Mouse (Mus musculus) heart, postnatal 10 days (tissue): ENCODE results near the gene Trpd52l3. TPM values are rescaled to one million over a fixed set of nuclear protein-coding genes. Genes with fewer than 3 reads are reported as not detected.
A peak's percentile ranks its signal among the peaks of the same experiment; 100 is the strongest.

Source experiments
- DNase-seq, 2 experiments: peaks; one replicate each; pipeline ENCODE4 v3.0.0; 2021
- intact Hi-C: fragments of 180-260 bp; cut with DNase I; formaldehyde crosslinking; loops from one replicate; pipeline ENCODE4 v1.15.1; 2025
- total RNA-seq, 2 experiments: library from RNA; stranded (reverse); gene quantifications; 2 replicates each; pipeline ENCODE4 v1.2.3; 2021

The Trpd52l3 gene
- total RNA-seq, 2 experiments from 2014 or later: not detected

GRCm38 (mm10) chr19:30029002-30029710 is 25.6 kb downstream of the Trpd52l3 start:
- DNase-seq: no peak
- intact Hi-C loops: no loop called here

DNA sequence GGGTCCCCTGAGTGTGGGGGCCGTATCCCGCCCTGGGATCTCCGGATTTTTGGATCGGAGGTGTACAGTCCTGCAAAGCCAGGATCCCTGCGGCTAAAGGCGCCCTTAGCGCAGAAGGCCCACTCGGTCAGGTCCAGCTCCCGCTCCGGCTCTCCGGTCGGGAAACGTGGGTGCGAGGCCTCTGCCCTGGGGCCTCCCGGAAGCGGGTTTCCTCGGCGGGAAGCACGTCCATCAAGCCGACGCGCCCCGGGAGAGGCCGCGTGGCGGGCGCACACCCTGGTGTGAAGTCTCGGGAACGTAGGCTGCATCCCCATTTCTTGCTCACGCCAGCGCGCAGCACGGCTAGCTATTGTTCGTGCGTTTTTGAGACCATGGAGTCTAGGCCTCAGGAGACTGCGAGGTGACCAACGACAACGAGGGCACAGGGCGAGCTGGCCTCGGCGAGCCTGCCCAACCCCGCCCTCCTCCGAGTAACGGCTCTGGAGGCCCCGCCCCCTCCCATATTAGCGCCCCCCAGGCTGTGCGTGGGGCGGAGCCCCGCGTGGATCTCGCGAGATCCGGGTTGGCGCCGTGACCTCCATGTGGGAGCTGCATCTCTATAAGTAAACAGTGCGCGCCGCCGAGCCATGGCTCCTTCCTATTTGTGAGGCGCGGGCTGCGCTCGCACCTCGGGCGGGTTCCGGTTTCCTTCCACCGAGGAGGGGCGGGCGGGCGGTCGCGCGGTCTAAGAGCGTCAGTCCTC is 26.5 kb downstream of the Trpd52l3 start, which contains the start of gene Uhrf2:
TSS of gene Uhrf2 (plus strand) at position 620 of the 742 bp plus-strand sequence.
- intact Hi-C loops: loop anchor here (5.0 kb wide), 2 partner anchors 42 to 218 kb away; partner anchors contain the start of gene Ranbp6
- DNase-seq: peak; percentile 97

- peak; percentile 22 to 23 for DNase-seq
Measured at GRCm38 (mm10) chr19:30030636-30031467, 27.3 kb downstream of the Trpd52l3 start.

DNA sequence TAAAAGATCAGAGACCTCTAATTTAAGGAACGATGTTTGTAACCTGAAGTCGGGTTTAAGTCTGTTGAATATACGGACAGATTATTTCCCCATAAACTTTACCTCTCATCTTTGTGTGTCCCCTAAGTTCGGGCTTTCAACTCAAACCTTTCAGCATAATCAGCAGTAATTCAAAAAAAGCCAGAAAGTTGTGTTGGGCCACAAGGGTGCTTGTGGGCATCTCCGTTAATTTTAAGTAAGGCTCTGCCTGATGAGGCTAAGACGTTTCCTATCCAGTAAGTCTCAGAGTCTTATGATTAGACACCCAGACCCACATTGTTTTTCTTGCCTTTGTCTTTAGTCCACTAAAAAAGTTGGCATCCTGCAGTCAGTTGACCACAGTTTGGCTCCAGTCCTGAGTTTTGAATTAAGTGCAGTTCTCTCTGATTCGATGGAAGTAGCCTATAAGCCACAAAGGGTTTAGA is 27.9 kb downstream of the Trpd52l3 start:
- DNase-seq: peak; percentile 40 to 54
- intact Hi-C loops: loop anchor here (5.0 kb wide), 2 partner anchors 41 to 219 kb away; partner anchors contain the start of gene Ranbp6

More at GRCm38 (mm10) chr19:30030636-30031467, 27.3 kb downstream of the Trpd52l3 start:
- intact Hi-C loops: loop anchor here (5.0 kb wide), 2 partner anchors 41 to 219 kb away; partner anchors contain the start of gene Ranbp6

- intact Hi-C loops: loop anchor here (5.0 kb wide), 2 partner anchors 40 to 220 kb away; partner anchors contain the start of gene Ranbp6
- DNase-seq: no peak
Measured at GRCm38 (mm10) chr19:30032206-30032605, 28.6 kb downstream of the Trpd52l3 start.

DNA sequence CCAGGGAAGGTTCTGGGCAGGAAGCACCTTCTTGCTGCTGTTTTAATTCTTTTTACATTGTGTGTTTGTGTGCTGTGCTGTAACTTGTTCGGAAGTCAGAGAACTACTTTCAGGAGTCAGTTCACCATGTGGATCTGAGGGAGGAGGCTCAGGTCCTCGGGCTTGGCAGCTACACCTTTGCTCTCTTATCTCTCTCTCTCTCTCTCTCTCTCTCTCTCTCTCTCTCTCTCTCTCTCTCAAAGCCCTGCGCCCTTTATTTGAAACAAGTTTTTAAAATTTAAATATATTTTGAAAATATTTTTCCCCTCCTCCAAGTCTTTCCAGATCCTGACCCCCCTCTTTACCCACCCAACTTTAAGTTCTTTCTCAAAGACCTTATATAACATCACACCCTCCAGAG is 31.8 kb downstream of the Trpd52l3 start:
- intact Hi-C loops: no loop called here
- no peak for DNase-seq

- intact Hi-C loops: no loop called here
- DNase-seq: no peak
Measured at GRCm38 (mm10) chr19:30043691-30044090, 40.1 kb downstream of the Trpd52l3 start.

GRCm38 (mm10) chr19:30044630-30045029 is 41.0 kb downstream of the Trpd52l3 start:
- no peak for DNase-seq
- intact Hi-C loops: no loop called here

DNA sequence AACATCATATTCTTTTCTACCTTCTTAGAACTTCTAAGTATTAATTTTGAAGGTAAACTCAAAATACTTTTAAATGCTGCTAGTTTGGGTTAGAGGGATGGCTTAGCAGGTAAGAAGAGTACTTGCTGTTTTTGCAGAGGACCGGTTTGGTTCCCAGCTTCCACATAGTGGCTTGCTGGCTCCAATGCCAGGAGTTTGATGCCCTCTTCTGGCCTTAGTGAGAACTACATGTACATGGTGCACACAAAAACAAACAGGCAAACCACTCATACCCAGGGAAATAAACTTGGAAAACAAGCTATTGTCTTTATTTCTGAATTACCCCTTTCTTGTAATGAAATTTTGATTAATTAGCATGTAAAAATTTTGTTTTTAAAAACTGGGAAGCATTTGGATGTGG is 42.3 kb downstream of the Trpd52l3 start:
- peak in 1 of 2 experiments; percentile 27 for DNase-seq
- intact Hi-C loops: no loop called here

DNA sequence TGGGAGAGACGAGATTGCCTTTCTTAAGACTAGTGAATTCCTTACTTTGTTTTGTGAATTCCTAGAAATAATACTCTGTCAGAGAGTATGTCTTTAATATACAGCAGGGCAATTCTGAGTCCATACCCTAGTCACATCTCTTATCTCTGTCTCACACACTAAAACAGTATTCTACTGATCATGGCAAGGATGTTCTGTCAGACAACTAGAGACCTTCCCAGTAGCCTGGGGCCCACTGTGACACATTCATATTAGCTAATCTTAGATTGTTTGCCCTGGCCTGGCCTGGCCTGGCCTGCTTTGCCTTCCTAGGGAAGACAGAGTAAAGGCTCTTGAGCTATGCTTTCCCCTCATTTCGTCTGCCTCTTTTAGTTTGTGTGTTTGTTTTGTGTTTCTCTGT is 47.0 kb downstream of the Trpd52l3 start:
- intact Hi-C loops: no loop called here
- no peak for DNase-seq

DNA sequence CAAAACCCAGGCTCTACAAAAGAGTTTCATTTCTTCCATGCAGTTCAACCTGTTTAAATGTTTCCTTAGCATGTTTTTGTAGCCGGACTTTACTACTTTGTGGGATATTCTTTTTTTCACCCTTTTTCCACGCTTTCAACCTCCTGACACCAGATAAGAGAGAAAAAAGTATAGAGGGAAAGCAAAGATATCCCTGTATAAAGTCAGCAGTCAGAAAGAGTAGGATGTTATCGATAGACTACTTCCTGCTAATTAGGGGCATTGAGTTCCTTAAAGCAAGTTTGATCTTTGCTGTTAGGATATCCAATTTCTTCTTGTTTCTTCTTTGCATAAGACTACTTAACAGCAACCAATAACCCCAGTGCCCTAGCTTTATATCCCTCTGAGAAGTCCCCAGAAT is 47.9 kb downstream of the Trpd52l3 start:
- intact Hi-C loops: no loop called here
- no peak for DNase-seq

GRCm38 (mm10) chr19:30054218-30054617 is 50.6 kb downstream of the Trpd52l3 start:
- DNase-seq: no peak
- intact Hi-C loops: no loop called here

Other genes with a start within 250 kb of the Trpd52l3 start
- gene 9930021J03Rik, start 197.8 kb upstream of the Trpd52l3 start, total RNA-seq: 10 to 100 TPM; 15.3 to 17.5 TPM
- gene Ranbp6, start 190.8 kb upstream of the Trpd52l3 start, total RNA-seq: 10 to 100 TPM; 13.2 to 15.5 TPM
- 1 to 10 TPM; 2.5 to 5.2 TPM for gene Il33, start 78.7 kb upstream of the Trpd52l3 start, total RNA-seq
- 10 to 100 TPM; 28.0 to 28.6 TPM for gene Uhrf2, start 26.7 kb downstream of the Trpd52l3 start, total RNA-seq
- gene Gldc, start 171.6 kb downstream of the Trpd52l3 start, total RNA-seq: under 1 TPM; 0.10 to 0.24 TPM
- not detected for gene Mbl2, start 229.2 kb downstream of the Trpd52l3 start, total RNA-seq